Mouse (Mus musculus): ENCODE results near the gene Smyd4. TPM values are rescaled to one million over a fixed set of nuclear protein-coding genes. Genes with fewer than 3 reads are reported as not detected.

Gene Smyd4
- polyA plus RNA-seq, 1 experiment: 1.1 TPM

DNA sequence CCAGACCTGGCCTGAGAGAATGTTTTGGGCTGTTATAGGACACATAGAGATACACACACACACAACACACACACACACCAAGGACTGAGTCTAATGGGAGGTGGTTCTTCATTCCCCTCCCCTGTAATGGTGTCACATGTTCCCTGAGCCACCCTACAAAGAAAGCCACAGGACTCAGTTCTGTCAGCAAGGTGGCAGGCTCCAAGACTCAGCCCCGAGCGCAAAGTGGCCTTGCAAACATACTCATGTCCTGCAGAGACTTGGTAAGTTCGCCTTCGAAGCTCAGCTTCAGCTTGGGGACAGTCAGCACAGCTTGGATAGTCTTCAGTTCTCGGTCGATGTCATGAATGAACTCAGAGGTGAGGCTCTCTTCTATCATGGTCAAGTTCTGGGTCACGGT, 62.4 kb downstream of the Smyd4 start:
- H3K27ac ChIP-seq (ENCODE audit: control insufficient read depth, insufficient read depth, low read depth, low read length, poor library complexity): no peak overlapping the region; the same call in 1 of the 2 replicates
- H3K4me3 ChIP-seq (replicated peaks; ENCODE audit: control insufficient read depth, low read depth, low read length): no peak overlapping the region
- peaks cover 6% of the 10 kb centered on the region for H3K4me1 ChIP-seq (ENCODE audit: control insufficient read depth, insufficient read depth, low read length)
- no peak for TF ChIP-seq CTCF (IDR thresholded peaks at IDR 0.05; ENCODE audit: control insufficient read depth, insufficient read depth, low read length)
- 76% methylated on average over 7 of the region's 7 CpGs for WGBS

DNA sequence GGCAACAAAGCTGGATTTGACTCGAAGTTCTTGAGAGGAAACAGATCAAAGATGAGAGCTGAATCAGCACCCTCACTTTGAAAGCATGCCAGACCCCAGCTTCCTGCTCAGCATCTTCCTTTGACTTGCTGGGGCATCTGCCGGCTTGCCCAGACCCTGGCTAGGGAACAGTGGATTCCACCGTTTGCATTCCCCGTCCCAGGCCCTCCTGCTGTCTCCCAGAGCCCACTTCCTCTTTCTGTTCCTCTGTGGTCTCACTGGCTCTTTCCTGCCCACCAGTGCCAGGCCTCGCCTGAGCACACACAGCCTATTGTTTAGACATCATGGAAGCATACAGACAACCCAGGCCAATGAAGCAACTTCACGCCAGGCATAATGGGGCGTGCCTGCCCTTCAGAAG, 66.9 kb downstream of the Smyd4 start:
- WGBS: 2% methylated on average over 7 of the region's 7 CpGs
- Histone ChIP-seq H3K4me3 (replicated peaks; ENCODE audit: control insufficient read depth, low read depth, low read length) (no peak overlapping the region), H3K27ac (ENCODE audit: control insufficient read depth, insufficient read depth, low read depth, low read length, poor library complexity) (no peak overlapping the region; the same call in 1 of the 2 replicates), H3K4me1 (ENCODE audit: control insufficient read depth, insufficient read depth, low read length) (peaks cover 12% of the 10 kb centered on the region)
- TF ChIP-seq CTCF (IDR thresholded peaks at IDR 0.05; ENCODE audit: control insufficient read depth, insufficient read depth, low read length) (no peak), POLR2A (IDR thresholded peaks at IDR 0.05; ENCODE audit: borderline replicate concordance, control insufficient read depth, low read depth, low read length) (no peak)

GRCm38 (mm10) chr11:75415994-75416393, 67.8 kb downstream of the Smyd4 start:
- H3K4me3 ChIP-seq (replicated peaks; ENCODE audit: control insufficient read depth, low read depth, low read length): no peak overlapping the region
- 20% methylated on average over 13 of the region's 13 CpGs for WGBS
- 0 out of 2 replicates have a peak overlapping the region, but pooled peaks have one; percentile 24 for H3K27ac ChIP-seq (ENCODE audit: control insufficient read depth, insufficient read depth, low read depth, low read length, poor library complexity)
- H3K4me1 ChIP-seq (ENCODE audit: control insufficient read depth, insufficient read depth, low read length): peaks cover 12% of the 10 kb centered on the region
- no peak for TF ChIP-seq CTCF (IDR thresholded peaks at IDR 0.05; ENCODE audit: control insufficient read depth, insufficient read depth, low read length)
- TF ChIP-seq POLR2A (IDR thresholded peaks at IDR 0.05; ENCODE audit: borderline replicate concordance, control insufficient read depth, low read depth, low read length): peak; percentile 39; the same call in 1 of the 2 replicates

- no peak overlapping the region for H3K27ac ChIP-seq (ENCODE audit: control insufficient read depth, insufficient read depth, low read depth, low read length, poor library complexity)
- no peak overlapping the region for H3K4me3 ChIP-seq (replicated peaks; ENCODE audit: control insufficient read depth, low read depth, low read length)
- TF ChIP-seq POLR2A (IDR thresholded peaks at IDR 0.05; ENCODE audit: borderline replicate concordance, control insufficient read depth, low read depth, low read length): no peak
- no peak for TF ChIP-seq CTCF (IDR thresholded peaks at IDR 0.05; ENCODE audit: control insufficient read depth, insufficient read depth, low read length)
- H3K4me1 ChIP-seq (ENCODE audit: control insufficient read depth, insufficient read depth, low read length): peaks cover 11% of the 10 kb centered on the region
- WGBS: 71% methylated on average over 7 of the region's 7 CpGs
Measured at GRCm38 (mm10) chr11:75420037-75420436, 71.8 kb downstream of the Smyd4 start.

DNA sequence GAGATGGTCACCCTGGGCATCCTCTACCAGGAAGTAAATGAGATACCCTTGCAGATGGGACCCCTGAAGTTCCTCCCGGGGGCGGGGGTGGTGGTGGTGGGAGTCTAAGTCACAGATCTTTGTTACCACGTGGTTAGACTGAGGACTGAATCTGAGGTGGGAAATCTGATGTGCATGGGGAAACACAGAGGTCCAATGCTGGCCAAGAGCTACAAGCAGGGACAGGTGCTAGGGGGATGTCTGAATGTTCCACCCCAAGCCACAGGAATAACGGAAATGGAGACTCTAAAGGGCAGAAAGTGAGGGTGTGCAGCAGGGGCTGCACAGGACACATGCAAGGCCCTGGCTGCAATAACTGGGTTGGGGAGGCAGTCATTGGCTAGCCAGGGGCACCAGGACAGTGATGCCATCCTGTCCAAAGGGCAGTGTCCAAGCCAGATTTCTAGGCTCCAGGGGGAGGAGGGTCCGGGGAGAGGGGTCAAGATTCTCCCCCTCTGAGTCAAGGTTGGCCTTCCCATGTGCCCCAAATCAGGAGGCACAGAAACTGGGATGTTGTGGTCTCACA, 72.7 kb downstream of the Smyd4 start:
- Histone ChIP-seq H3K4me3 (replicated peaks; ENCODE audit: control insufficient read depth, low read depth, low read length) (no peak overlapping the region), H3K27ac (ENCODE audit: control insufficient read depth, insufficient read depth, low read depth, low read length, poor library complexity) (no peak overlapping the region), H3K4me1 (ENCODE audit: control insufficient read depth, insufficient read depth, low read length) (peaks cover 7% of the 10 kb centered on the region)
- TF ChIP-seq POLR2A (IDR thresholded peaks at IDR 0.05; ENCODE audit: borderline replicate concordance, control insufficient read depth, low read depth, low read length) (no peak), CTCF (IDR thresholded peaks at IDR 0.05; ENCODE audit: control insufficient read depth, insufficient read depth, low read length) (no peak)
- 63% methylated on average over 5 of the region's 5 CpGs for WGBS

DNA sequence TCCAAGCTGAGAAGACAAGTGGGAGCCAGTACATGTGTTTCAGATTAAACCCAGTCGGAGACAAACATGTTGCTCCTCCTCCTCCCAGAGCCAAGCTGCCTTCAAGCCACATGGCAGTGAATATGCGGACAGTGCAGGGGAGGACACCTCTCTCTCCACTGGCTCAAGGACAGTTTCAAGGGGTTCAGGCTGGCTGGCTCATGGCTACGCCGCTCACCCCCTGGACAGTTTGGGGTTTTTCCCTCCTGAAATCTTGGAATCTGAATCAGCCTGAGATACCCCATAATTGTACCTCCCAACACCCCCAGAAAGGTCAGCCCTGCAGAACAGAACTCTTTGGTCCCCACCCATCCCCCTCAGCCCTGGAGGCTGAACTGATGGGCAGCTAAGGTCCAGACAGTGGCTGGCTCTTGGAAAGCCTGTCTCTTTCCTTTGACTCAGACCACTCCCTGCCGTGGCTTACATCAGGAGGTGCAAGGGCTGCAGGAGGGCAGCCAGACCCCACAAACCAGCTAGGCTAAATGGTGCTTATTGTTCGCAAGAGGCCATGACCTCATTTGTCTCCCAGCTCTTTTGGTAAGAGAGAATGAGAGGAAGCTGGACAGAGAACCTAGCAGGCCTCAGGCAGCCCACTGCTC, 73.3 kb downstream of the Smyd4 start:
- H3K27ac ChIP-seq (ENCODE audit: control insufficient read depth, insufficient read depth, low read depth, low read length, poor library complexity): no peak overlapping the region
- H3K4me3 ChIP-seq (replicated peaks; ENCODE audit: control insufficient read depth, low read depth, low read length): no peak overlapping the region
- TF ChIP-seq CTCF (IDR thresholded peaks at IDR 0.05; ENCODE audit: control insufficient read depth, insufficient read depth, low read length) (no peak), POLR2A (IDR thresholded peaks at IDR 0.05; ENCODE audit: borderline replicate concordance, control insufficient read depth, low read depth, low read length) (no peak)
- peaks cover 2% of the 10 kb centered on the region; the same call in 1 of the 2 replicates for H3K4me1 ChIP-seq (ENCODE audit: control insufficient read depth, insufficient read depth, low read length)
- 65% methylated on average over 6 of the region's 6 CpGs for WGBS

- H3K27ac ChIP-seq (ENCODE audit: control insufficient read depth, insufficient read depth, low read depth, low read length, poor library complexity): no peak within 1 kb of the TSS
- WGBS: 43% methylated on average over 10 of the region's 10 CpGs
- TF ChIP-seq CTCF (IDR thresholded peaks at IDR 0.05; ENCODE audit: control insufficient read depth, insufficient read depth, low read length): no peak
- no peak for TF ChIP-seq POLR2A (IDR thresholded peaks at IDR 0.05; ENCODE audit: borderline replicate concordance, control insufficient read depth, low read depth, low read length)
- H3K4me1 ChIP-seq (ENCODE audit: control insufficient read depth, insufficient read depth, low read length): no peaks in the 10 kb centered on the region; the same call in 1 of the 2 replicates
- no peak within 1 kb of the TSS for H3K4me3 ChIP-seq (replicated peaks; ENCODE audit: control insufficient read depth, low read depth, low read length)
Measured at GRCm38 (mm10) chr11:75422013-75422792, 74.0 kb downstream of the Smyd4 start, which contains the start of gene Serpinf1. Serpinf1 (minus strand) TSS chr11:75422701.

- WGBS: 92% methylated on average over 3 of the region's 3 CpGs
- TF ChIP-seq POLR2A (IDR thresholded peaks at IDR 0.05; ENCODE audit: borderline replicate concordance, control insufficient read depth, low read depth, low read length) (no peak), CTCF (IDR thresholded peaks at IDR 0.05; ENCODE audit: control insufficient read depth, insufficient read depth, low read length) (no peak)
- Histone ChIP-seq H3K4me1 (ENCODE audit: control insufficient read depth, insufficient read depth, low read length) (no peaks in the 10 kb centered on the region), H3K27ac (ENCODE audit: control insufficient read depth, insufficient read depth, low read depth, low read length, poor library complexity) (no peak overlapping the region), H3K4me3 (replicated peaks; ENCODE audit: control insufficient read depth, low read depth, low read length) (no peak overlapping the region)
Measured at GRCm38 (mm10) chr11:75423091-75423490, 74.9 kb downstream of the Smyd4 start.

Data from bone marrow, adult 2 months (tissue).